Mouse (Mus musculus) liver, postnatal 0 days (tissue): Measurements from ENCODE around the gene Spc24.

Experiments
- CTCF ChIP-seq: sonication (generic); IDR thresholded peaks from 2 replicates; pipeline ENCODE4 v1.5.1; 2016; ENCODE audit warnings: antibody characterized with exemption, low read depth
- EP300 ChIP-seq: IDR thresholded peaks from 2 replicates; pipeline ENCODE4 v1.6.1; 2016; ENCODE audit warnings: antibody characterized with exemption, low read depth, mild to moderate bottlenecking

DNA sequence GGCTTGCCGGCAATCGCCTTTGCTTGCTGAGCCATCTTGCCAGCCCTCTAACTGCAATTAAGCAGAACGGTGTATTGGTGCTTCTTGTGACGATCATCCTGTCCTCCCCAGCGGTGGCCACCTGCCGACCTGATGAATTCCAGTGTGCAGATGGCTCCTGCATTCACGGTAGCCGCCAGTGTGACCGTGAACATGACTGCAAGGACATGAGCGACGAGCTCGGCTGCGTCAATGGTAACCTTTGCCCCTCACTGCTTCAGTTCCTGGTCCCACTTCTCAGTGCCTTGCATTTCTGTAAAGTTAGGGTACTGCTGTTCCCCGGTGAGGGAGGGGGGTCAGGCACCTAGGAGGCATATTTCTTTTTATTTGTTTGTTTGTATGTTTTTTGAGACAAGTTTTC lies 25.0 kb downstream of the Spc24 start:
- no peak for TF ChIP-seq CTCF
- no peak for TF ChIP-seq EP300
